Mouse (Mus musculus) cortical plate, adult 2 months (tissue): ENCODE measurements around the gene Them4.

Experiments used
- CTCF ChIP-seq: fragments of 200-500 bp; IDR thresholded peaks from 2 replicates; pipeline ENCODE4 v1.5.1; 2011; ENCODE audit warnings: mild to moderate bottlenecking, control low read depth, low read length; ENCODE audit not compliant: insufficient read depth; ENCODE audit errors: extremely low read depth
- POLR2A ChIP-seq: fragments of 200-500 bp; IDR thresholded peaks from 2 replicates; pipeline ENCODE4 v1.6.1; 2011; ENCODE audit warnings: mild to moderate bottlenecking, low read length, control low read depth; ENCODE audit not compliant: insufficient read depth; ENCODE audit errors: extremely low read depth

GRCm38 (mm10) chr3:94341959-94342422 is 32.1 kb downstream of the Them4 start, which contains the start of gene Them5:
- no peak for TF ChIP-seq CTCF
- TF ChIP-seq POLR2A: no peak
